Mouse (Mus musculus): ENCODE measurements at regions not wholly inside any gene's neighbourhood (a gene's known extent, or its start where the extent isn't known, plus 50 kb on each side); places are given as distances from the start of the nearest gene placed in this dataset.
"Not testable (repeated sequence)": the region's sequence is repeated elsewhere in the genome, so short reads cannot be mapped to it uniquely, and the experiment has no call there.

- not testable (repeated sequence) for ATAC-seq (ENCODE audit: low FRiP score); H3K9me3 ChIP-seq (replicated peaks); H3K4me2 ChIP-seq; H3K4me3 ChIP-seq (replicated peaks); H3K27me3 ChIP-seq (replicated peaks); H3K4me1 ChIP-seq; H3K9ac ChIP-seq (replicated peaks); H3K27ac ChIP-seq (replicated peaks); H3K36me3 ChIP-seq
- WGBS, result 88% methylated on average over 6 of the region's 6 CpGs
Observed at GRCm38 (mm10) chr13:52325647-52326046, 205.4 kb downstream of the Diras2 start.

GRCm38 (mm10) chr13:52327734-52328133, 203.3 kb downstream of the Diras2 start:
- no peaks in the 10 kb centered on the region for H3K9me3 ChIP-seq (replicated peaks)
- H3K36me3 ChIP-seq, result no peaks in the 10 kb centered on the region
- no peak overlapping the region for H3K4me3 ChIP-seq (replicated peaks)
- H3K4me2 ChIP-seq, result no peak overlapping the region
- no peaks in the 10 kb centered on the region for H3K4me1 ChIP-seq
- no peak for ATAC-seq (ENCODE audit: low FRiP score)
- no peak overlapping the region for H3K27ac ChIP-seq (replicated peaks)
- WGBS, result 80% methylated on average over 9 of the region's 9 CpGs
- no peak overlapping the region for H3K9ac ChIP-seq (replicated peaks)
- H3K27me3 ChIP-seq (replicated peaks), result no peaks in the 10 kb centered on the region

- Histone ChIP-seq H3K4me1 (no peaks in the 10 kb centered on the region), H3K27me3 (replicated peaks) (no peaks in the 10 kb centered on the region), H3K4me3 (replicated peaks) (no peak overlapping the region), H3K9me3 (replicated peaks) (no peaks in the 10 kb centered on the region), H3K4me2 (no peak overlapping the region), H3K27ac (replicated peaks) (no peak overlapping the region), H3K9ac (replicated peaks) (no peak overlapping the region), H3K36me3 (no peaks in the 10 kb centered on the region)
- WGBS, result 47% methylated on average over 8 of the region's 8 CpGs
- no peak for ATAC-seq (ENCODE audit: low FRiP score)
Observed at GRCm38 (mm10) chr13:52328766-52329165, 202.3 kb downstream of the Diras2 start.

GRCm38 (mm10) chr13:52331068-52331467, 200.0 kb downstream of the Diras2 start:
- WGBS, result 93% methylated on average over 5 of the region's 5 CpGs
- no peaks in the 10 kb centered on the region for H3K9me3 ChIP-seq (replicated peaks)

GRCm38 (mm10) chr13:52334962-52335361, 196.1 kb downstream of the Diras2 start:
- Histone ChIP-seq H3K9me3 (replicated peaks) (no peaks in the 10 kb centered on the region), H3K27ac (replicated peaks) (no peak overlapping the region), H3K4me1 (peaks cover 5% of the 10 kb centered on the region; the same call in 1 of the 2 replicates), H3K4me3 (replicated peaks) (no peak overlapping the region), H3K9ac (replicated peaks) (no peak overlapping the region), H3K4me2 (no peak overlapping the region), H3K36me3 (no peaks in the 10 kb centered on the region), H3K27me3 (replicated peaks) (no peaks in the 10 kb centered on the region)
- WGBS, result 61% methylated on average over 3 of the region's 3 CpGs
- no peak for ATAC-seq (ENCODE audit: low FRiP score)

More at GRCm38 (mm10) chr13:52331068-52331467, 200.0 kb downstream of the Diras2 start:
- Histone ChIP-seq H3K4me3 (replicated peaks) (no peak overlapping the region), H3K27ac (replicated peaks) (no peak overlapping the region), H3K27me3 (replicated peaks) (no peaks in the 10 kb centered on the region), H3K36me3 (no peaks in the 10 kb centered on the region), H3K4me1 (no peaks in the 10 kb centered on the region), H3K4me2 (no peak overlapping the region), H3K9ac (replicated peaks) (no peak overlapping the region)
- ATAC-seq (ENCODE audit: low FRiP score), result no peak

GRCm38 (mm10) chr13:52337936-52338335, 193.1 kb downstream of the Diras2 start:
- no peak overlapping the region for H3K27ac ChIP-seq (replicated peaks)
- no peak for ATAC-seq (ENCODE audit: low FRiP score)
- WGBS, result 71% methylated on average over 7 of the region's 7 CpGs
- no peak overlapping the region for H3K4me2 ChIP-seq
- H3K36me3 ChIP-seq, result no peaks in the 10 kb centered on the region
- H3K9ac ChIP-seq (replicated peaks), result no peak overlapping the region
- H3K4me3 ChIP-seq (replicated peaks), result no peak overlapping the region
- H3K4me1 ChIP-seq, result peaks cover 5% of the 10 kb centered on the region; the same call in 1 of the 2 replicates
- H3K9me3 ChIP-seq (replicated peaks), result no peaks in the 10 kb centered on the region
- H3K27me3 ChIP-seq (replicated peaks), result no peaks in the 10 kb centered on the region

- Histone ChIP-seq H3K4me1 (peaks cover 5% of the 10 kb centered on the region; the same call in 1 of the 2 replicates), H3K9me3 (replicated peaks) (no peaks in the 10 kb centered on the region), H3K4me2 (no peak overlapping the region), H3K36me3 (no peaks in the 10 kb centered on the region), H3K27me3 (replicated peaks) (no peaks in the 10 kb centered on the region), H3K27ac (replicated peaks) (no peak overlapping the region), H3K4me3 (replicated peaks) (no peak overlapping the region), H3K9ac (replicated peaks) (no peak overlapping the region)
- WGBS, result 45% methylated on average over 10 of the region's 10 CpGs
- ATAC-seq (ENCODE audit: low FRiP score), result no peak
Observed at GRCm38 (mm10) chr13:52339156-52339555, 191.9 kb downstream of the Diras2 start.

- Histone ChIP-seq H3K4me1 (peaks cover 5% of the 10 kb centered on the region; the same call in 1 of the 2 replicates), H3K4me3 (replicated peaks) (no peak overlapping the region), H3K27ac (replicated peaks) (no peak overlapping the region), H3K36me3 (no peaks in the 10 kb centered on the region), H3K27me3 (replicated peaks) (no peaks in the 10 kb centered on the region), H3K9ac (replicated peaks) (no peak overlapping the region), H3K9me3 (replicated peaks) (no peaks in the 10 kb centered on the region), H3K4me2 (no peak overlapping the region)
- WGBS, result 87% methylated on average over 8 of the region's 8 CpGs
- no peak for ATAC-seq (ENCODE audit: low FRiP score)
Observed at GRCm38 (mm10) chr13:52341981-52342380, 189.1 kb downstream of the Diras2 start.

GRCm38 (mm10) chr13:52344383-52344782, 186.7 kb downstream of the Diras2 start:
- Histone ChIP-seq H3K9ac (replicated peaks) (no peak overlapping the region), H3K27me3 (replicated peaks) (no peaks in the 10 kb centered on the region), H3K4me3 (replicated peaks) (no peak overlapping the region), H3K27ac (replicated peaks) (no peak overlapping the region), H3K9me3 (replicated peaks) (no peaks in the 10 kb centered on the region), H3K4me2 (no peak overlapping the region), H3K4me1 (no peaks in the 10 kb centered on the region; the same call in 1 of the 2 replicates), H3K36me3 (no peaks in the 10 kb centered on the region)
- WGBS, result 68% methylated on average over 2 of the region's 2 CpGs
- ATAC-seq (ENCODE audit: low FRiP score), result no peak

- ATAC-seq (ENCODE audit: low FRiP score), result no peak
- Histone ChIP-seq H3K4me2 (no peak overlapping the region), H3K27ac (replicated peaks) (no peak overlapping the region), H3K4me1 (no peaks in the 10 kb centered on the region), H3K36me3 (no peaks in the 10 kb centered on the region), H3K9ac (replicated peaks) (no peak overlapping the region), H3K9me3 (replicated peaks) (no peaks in the 10 kb centered on the region), H3K4me3 (replicated peaks) (no peak overlapping the region), H3K27me3 (replicated peaks) (no peaks in the 10 kb centered on the region)
- WGBS, result 94% methylated on average over 3 of the region's 3 CpGs
Observed at GRCm38 (mm10) chr13:52344853-52345252, 186.2 kb downstream of the Diras2 start.

- Histone ChIP-seq H3K27me3 (replicated peaks) (no peaks in the 10 kb centered on the region), H3K4me1 (no peaks in the 10 kb centered on the region), H3K9me3 (replicated peaks) (no peaks in the 10 kb centered on the region), H3K4me2 (no peak overlapping the region), H3K36me3 (no peaks in the 10 kb centered on the region), H3K9ac (replicated peaks) (no peak overlapping the region), H3K4me3 (replicated peaks) (no peak overlapping the region), H3K27ac (replicated peaks) (no peak overlapping the region)
- ATAC-seq (ENCODE audit: low FRiP score), result no peak
- 72% methylated on average over 13 of the region's 13 CpGs for WGBS
Observed at GRCm38 (mm10) chr13:52345375-52346026, 185.6 kb downstream of the Diras2 start.

- ATAC-seq (ENCODE audit: low FRiP score), result no peak
Observed at GRCm38 (mm10) chr13:52346027-52346375, 185.1 kb downstream of the Diras2 start.

More at GRCm38 (mm10) chr13:52346027-52346375, 185.1 kb downstream of the Diras2 start:
- H3K4me1 ChIP-seq, result no peaks in the 10 kb centered on the region
- H3K27me3 ChIP-seq (replicated peaks), result no peaks in the 10 kb centered on the region
- H3K27ac ChIP-seq (replicated peaks), result no peak overlapping the region
- WGBS, result 85% methylated on average over 5 of the region's 5 CpGs
- no peak overlapping the region for H3K4me3 ChIP-seq (replicated peaks)
- H3K9me3 ChIP-seq (replicated peaks), result no peaks in the 10 kb centered on the region
- no peaks in the 10 kb centered on the region for H3K36me3 ChIP-seq
- no peak overlapping the region for H3K4me2 ChIP-seq
- H3K9ac ChIP-seq (replicated peaks), result no peak overlapping the region
